32 mouse cellular contexts compared by ENCODE assay signal in the genomic region with DNA sequence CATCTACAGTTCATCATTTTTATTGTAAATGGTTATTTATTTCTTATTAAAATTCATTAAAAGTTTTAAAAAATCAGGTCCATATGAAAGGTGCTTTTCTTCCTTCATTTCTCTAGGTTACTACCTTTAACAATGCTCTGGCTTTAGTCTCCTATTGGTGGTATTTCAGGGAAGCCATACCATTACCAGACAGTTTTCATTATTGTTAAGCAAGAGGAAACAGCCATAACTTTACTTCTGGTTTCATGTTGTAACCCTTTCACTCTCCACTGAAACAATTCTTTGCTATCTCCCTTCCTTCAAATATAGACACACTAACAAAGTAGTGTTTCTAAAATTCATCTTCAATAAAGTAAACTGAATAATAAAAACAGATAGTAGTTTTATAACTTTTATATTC. TPM values are rescaled to one million over a fixed set of nuclear protein-coding genes. Genes with fewer than 3 reads are reported as not detected.
"Had no signal": no experiment of that assay in that cellular context is flagged by ENCODE, and none has a peak within 500 bp of the region (broad histone marks: within the 10 kb centered on the region; RNA-seq: fewer than 3 reads in every experiment).

No protein-coding gene starts in this region.

- H3K9ac ChIP-seq: heart, embryonic 13.5 days; heart, embryonic 15.5 days; hindbrain, embryonic 14.5 days; intestine, embryonic 15.5 days; limb, embryonic 12.5 days; liver, embryonic 13.5 days had no signal

- H3K27me3 ChIP-seq: heart, embryonic 13.5 days; heart, embryonic 15.5 days; intestine, embryonic 15.5 days; limb, embryonic 12.5 days; liver, embryonic 13.5 days had no signal

- H3K9me3 ChIP-seq: heart, embryonic 13.5 days; heart, embryonic 15.5 days; intestine, embryonic 15.5 days; limb, embryonic 10.5 days; limb, embryonic 12.5 days; liver, embryonic 13.5 days had no signal

- H3K27ac ChIP-seq: gastrocnemius, adult 2 months; heart, adult 2 months; heart, embryonic 13.5 days; heart, embryonic 15.5 days; hindbrain, embryonic 14.5 days; intestine, embryonic 15.5 days; layer of hippocampus, adult 2 months; left cerebral cortex, adult 2 months; limb, embryonic 10.5 days; limb, embryonic 12.5 days; liver, embryonic 13.5 days had no signal

- DNase-seq: gastrocnemius, adult 2 months; gastrocnemius, postnatal 10 days; gastrocnemius, postnatal 25 days; heart, adult 11 months; heart, adult 2 months; heart, postnatal 14 days; heart, postnatal 36 days; kidney, adult 18-20 months; kidney, adult 8-10 months; kidney, postnatal 10 days; kidney, postnatal 25 days; kidney, postnatal 4 days; liver; liver, embryonic 13.5 days had no signal

- H3K4me2 ChIP-seq: heart, embryonic 11.5 days; heart, embryonic 13.5 days; heart, embryonic 15.5 days; hindbrain, embryonic 14.5 days; intestine, embryonic 15.5 days; limb, embryonic 12.5 days; liver, embryonic 11.5 days; liver, embryonic 13.5 days had no signal

- H3K4me3 ChIP-seq: gastrocnemius, adult 2 months; heart, adult 2 months; heart, embryonic 13.5 days; heart, embryonic 15.5 days; intestine, embryonic 15.5 days; layer of hippocampus, adult 2 months; left cerebral cortex, adult 2 months; limb, embryonic 10.5 days; limb, embryonic 12.5 days; liver, embryonic 13.5 days had no signal

- ATAC-seq: hindbrain, embryonic 16.5 days; inflammation-experienced regulatory T-cells, adult 6 months; intestine, embryonic 15.5 days; intestine, postnatal 0 days had no signal

- H3K36me3 ChIP-seq: heart, embryonic 13.5 days; heart, embryonic 15.5 days; intestine, embryonic 15.5 days; limb, embryonic 10.5 days; limb, embryonic 12.5 days; liver, embryonic 13.5 days had no signal

- H3K4me1 ChIP-seq: heart, embryonic 13.5 days; heart, embryonic 15.5 days; intestine, embryonic 15.5 days; limb, embryonic 10.5 days; limb, embryonic 12.5 days; liver, embryonic 13.5 days had no signal

RNA-seq across cellular contexts. Expression of a gene that starts 6.8 kb away (rescaled TPM):
- polyA plus RNA-seq: heart, postnatal 0 days; hindbrain, embryonic 14.5 days; kidney, embryonic 14.5 days; limb, embryonic 10.5 days had no signal

RNA-seq across cellular contexts. Expression of a gene that starts 35.8 kb away (rescaled TPM):
- total RNA-seq: gastrocnemius, adult 2 months; gastrocnemius, postnatal 10 days; gastrocnemius, postnatal 25 days; gastrocnemius, postnatal 4 days; heart, adult 2 months; heart, postnatal 14 days; heart, postnatal 36 days; hematopoietic stem cell, adult 5-6 weeks had no signal
- polyA plus RNA-seq: heart, adult 2 months; heart, embryonic 11.5 days; heart, embryonic 13.5 days; heart, embryonic 15.5 days; heart, postnatal 0 days; inflammation-experienced regulatory T-cells, adult 6 months; intestine, postnatal 0 days; kidney, embryonic 14.5 days; kidney, embryonic 16.5 days; liver, embryonic 11.5 days; liver, embryonic 13.5 days had no signal
